ENCODE assay signal across 24 mouse cellular contexts in the genomic region with DNA sequence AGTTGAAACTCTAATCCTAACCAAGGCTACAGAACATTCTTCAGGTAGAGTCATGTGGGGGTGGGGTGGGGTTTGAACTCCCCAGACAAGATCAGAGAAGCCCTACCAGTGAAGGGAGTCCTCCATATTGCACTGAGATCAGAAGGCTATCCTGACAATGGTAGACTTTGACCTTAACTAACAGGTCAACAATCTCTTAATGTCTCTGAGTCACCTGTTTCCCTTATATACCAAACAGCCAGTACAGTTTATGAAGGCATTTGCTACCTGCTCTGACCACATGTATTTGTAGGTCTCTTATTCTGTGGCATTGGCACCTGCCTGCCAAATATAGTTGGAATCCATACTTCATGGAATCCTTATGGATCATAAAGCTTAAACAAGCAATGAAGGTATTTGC.
"Had no signal": no experiment of that assay in that cellular context is flagged by ENCODE, and none has a peak within 500 bp of the region (broad histone marks: within the 10 kb centered on the region; RNA-seq: fewer than 3 reads in every experiment).

No protein-coding gene starts in this region.

- ATAC-seq: hindbrain, embryonic 16.5 days; inflammation-experienced regulatory T-cells, adult 6 months had no signal

- H3K9ac ChIP-seq: heart, embryonic 13.5 days; heart, embryonic 15.5 days; hindbrain, embryonic 14.5 days; limb, embryonic 12.5 days; liver, embryonic 13.5 days; liver, embryonic 15.5 days had no signal

- H3K4me3 ChIP-seq: heart, adult 2 months; heart, embryonic 13.5 days; heart, embryonic 15.5 days; left cerebral cortex, adult 2 months; limb, embryonic 10.5 days; limb, embryonic 12.5 days; liver, embryonic 13.5 days; liver, embryonic 15.5 days had no signal

- H3K4me2 ChIP-seq: heart, embryonic 11.5 days; heart, embryonic 13.5 days; heart, embryonic 15.5 days; hindbrain, embryonic 14.5 days; limb, embryonic 12.5 days; liver, embryonic 11.5 days; liver, embryonic 13.5 days; liver, embryonic 15.5 days had no signal

- H3K27me3 ChIP-seq: heart, embryonic 13.5 days; heart, embryonic 15.5 days; limb, embryonic 12.5 days; liver, embryonic 13.5 days; liver, embryonic 15.5 days had no signal

- DNase-seq: gastrocnemius, postnatal 14 days; gastrocnemius, postnatal 36 days; heart, adult 11 months; heart, adult 2 months; heart, postnatal 14 days; heart, postnatal 36 days; kidney, adult 18-20 months; kidney, adult 8-10 months; kidney, postnatal 10 days; kidney, postnatal 25 days; kidney, postnatal 4 days; liver; liver, embryonic 13.5 days had no signal

- H3K27ac ChIP-seq: heart, adult 2 months; heart, embryonic 13.5 days; heart, embryonic 15.5 days; hindbrain, embryonic 14.5 days; left cerebral cortex, adult 2 months; limb, embryonic 10.5 days; limb, embryonic 12.5 days; liver, embryonic 13.5 days; liver, embryonic 15.5 days had no signal

- H3K9me3 ChIP-seq: heart, embryonic 13.5 days; heart, embryonic 15.5 days; limb, embryonic 10.5 days; limb, embryonic 12.5 days; liver, embryonic 13.5 days; liver, embryonic 15.5 days had no signal

- H3K4me1 ChIP-seq: heart, embryonic 13.5 days; heart, embryonic 15.5 days; limb, embryonic 10.5 days; limb, embryonic 12.5 days; liver, embryonic 13.5 days; liver, embryonic 15.5 days had no signal

- H3K36me3 ChIP-seq: heart, embryonic 13.5 days; heart, embryonic 15.5 days; limb, embryonic 10.5 days; limb, embryonic 12.5 days; liver, embryonic 13.5 days; liver, embryonic 15.5 days had no signal
